Mouse (Mus musculus): ENCODE results near the gene Acot7.

GRCm38 (mm10) chr4:152285505-152285904 lies 107.6 kb downstream of the Acot7 start:
- TF ChIP-seq POLR2A (IDR thresholded peaks at IDR 0.05; ENCODE audit: borderline replicate concordance, extremely low read depth, insufficient read depth, insufficient read length, poor library complexity, severe bottlenecking) (no peak), CTCF (IDR thresholded peaks at IDR 0.05; ENCODE audit: borderline replicate concordance, extremely low read depth, insufficient read depth, insufficient read length) (peak; percentile 74)
